Mouse (Mus musculus) G1E (cell line): ENCODE measurements around the gene Ptprm.

Experiments used
- CTCF ChIP-seq: IDR thresholded peaks from 2 replicates; pipeline ENCODE4 v1.5.1; 2012; ENCODE audit warnings: low read depth, low read length, inconsistent platforms, mixed read lengths
- GATA1 ChIP-seq: IDR thresholded peaks from 2 replicates; pipeline ENCODE4 v1.6.1; 2012; ENCODE audit warnings: borderline replicate concordance, low read length, inconsistent platforms, mixed read lengths
- GATA2 ChIP-seq: IDR thresholded peaks from 2 replicates; pipeline ENCODE4 v1.6.1; 2012; ENCODE audit warnings: low read depth, low read length, inconsistent platforms, borderline replicate concordance
- POLR2AphosphoS5 ChIP-seq: IDR thresholded peaks from 2 replicates; pipeline ENCODE4 v1.6.1; 2012; ENCODE audit warnings: low read depth, low read length, inconsistent platforms; ENCODE audit not compliant: insufficient replicate concordance
- TAL1 ChIP-seq: conservative IDR thresholded peaks from 2 replicates; pipeline ENCODE4 v1.6.1; 2012; ENCODE audit warnings: low read depth, low read length, inconsistent platforms, mixed read lengths

- TF ChIP-seq CTCF = no peak
- TF ChIP-seq TAL1 = no peak
- TF ChIP-seq GATA1 = no peak
- no peak for TF ChIP-seq POLR2AphosphoS5
- no peak for TF ChIP-seq GATA2
These were observed 230.5 kb downstream of the Ptprm start for GRCm38 (mm10) chr17:67123722-67124121.
